Mouse (Mus musculus): Measurements from ENCODE around the gene Trmt13.
"Not testable (repeated sequence)": the region's sequence is repeated elsewhere in the genome, so short reads cannot be mapped to it uniquely, and the experiment has no call there.

The Trmt13 gene

GRCm38 (mm10) chr3:116632971-116633370 lies 18.6 kb upstream of the Trmt13 start:
- no peak for DNase-seq

GRCm38 (mm10) chr3:116631459-116631858 lies 17.1 kb upstream of the Trmt13 start:
- DNase-seq: no peak

- no peak for DNase-seq
Measured at GRCm38 (mm10) chr3:116622641-116623040, 8.3 kb upstream of the Trmt13 start.

DNA sequence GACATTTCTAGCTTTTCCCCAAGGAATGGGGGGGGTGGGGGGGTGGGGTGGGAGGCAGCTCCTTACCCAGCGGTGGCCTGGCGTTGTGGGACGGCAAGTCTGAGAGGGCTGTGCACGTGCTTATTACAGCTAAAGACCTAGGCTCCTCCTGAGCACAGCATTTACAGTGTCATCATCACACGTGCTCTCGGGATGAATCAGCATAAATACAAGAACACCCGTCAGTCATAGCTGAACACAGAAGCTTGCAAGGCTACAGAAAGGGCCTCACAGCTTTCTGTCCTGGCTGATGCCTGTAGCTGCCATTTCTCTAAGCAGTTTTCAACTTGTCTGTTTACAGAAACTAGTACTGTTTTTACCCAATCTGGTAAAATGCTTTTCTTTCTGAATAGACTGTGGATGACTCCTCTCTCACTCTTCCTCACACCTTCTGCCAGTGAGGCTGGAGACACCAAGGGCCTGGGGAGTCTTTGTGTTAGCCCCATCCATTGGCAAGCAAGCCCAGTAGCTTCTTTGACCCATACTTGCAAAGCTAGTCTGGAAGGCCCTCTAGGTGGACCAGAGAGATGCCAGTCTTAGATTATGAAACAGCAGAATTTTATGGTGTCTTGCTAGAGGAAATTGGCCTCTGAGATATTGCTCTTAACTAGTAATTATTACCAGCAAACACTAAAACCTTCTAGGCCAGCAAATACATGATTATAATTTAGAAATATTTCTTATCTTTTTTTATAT lies 6.4 kb upstream of the Trmt13 start:
- peak; percentile 23 for DNase-seq

DNA sequence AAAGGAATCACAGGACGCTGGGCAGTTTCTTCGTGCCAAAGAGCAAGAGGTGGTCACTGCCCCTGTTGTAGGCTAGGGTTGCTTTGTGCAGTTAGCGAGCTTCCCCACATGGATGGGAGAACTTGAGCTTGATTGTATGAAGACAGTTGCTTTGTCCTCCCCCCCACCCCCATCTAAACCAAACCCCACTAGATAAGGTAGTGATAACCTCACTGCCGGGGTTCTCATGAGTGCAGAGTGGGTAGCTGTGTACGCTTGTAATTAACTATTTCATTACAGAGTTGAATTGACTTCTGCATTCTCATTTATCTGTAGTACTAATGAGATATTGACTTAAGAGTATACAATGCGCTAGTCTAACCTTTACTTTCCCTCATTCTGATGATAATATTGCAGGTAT lies 4.5 kb upstream of the Trmt13 start:
- no peak for DNase-seq

DNA sequence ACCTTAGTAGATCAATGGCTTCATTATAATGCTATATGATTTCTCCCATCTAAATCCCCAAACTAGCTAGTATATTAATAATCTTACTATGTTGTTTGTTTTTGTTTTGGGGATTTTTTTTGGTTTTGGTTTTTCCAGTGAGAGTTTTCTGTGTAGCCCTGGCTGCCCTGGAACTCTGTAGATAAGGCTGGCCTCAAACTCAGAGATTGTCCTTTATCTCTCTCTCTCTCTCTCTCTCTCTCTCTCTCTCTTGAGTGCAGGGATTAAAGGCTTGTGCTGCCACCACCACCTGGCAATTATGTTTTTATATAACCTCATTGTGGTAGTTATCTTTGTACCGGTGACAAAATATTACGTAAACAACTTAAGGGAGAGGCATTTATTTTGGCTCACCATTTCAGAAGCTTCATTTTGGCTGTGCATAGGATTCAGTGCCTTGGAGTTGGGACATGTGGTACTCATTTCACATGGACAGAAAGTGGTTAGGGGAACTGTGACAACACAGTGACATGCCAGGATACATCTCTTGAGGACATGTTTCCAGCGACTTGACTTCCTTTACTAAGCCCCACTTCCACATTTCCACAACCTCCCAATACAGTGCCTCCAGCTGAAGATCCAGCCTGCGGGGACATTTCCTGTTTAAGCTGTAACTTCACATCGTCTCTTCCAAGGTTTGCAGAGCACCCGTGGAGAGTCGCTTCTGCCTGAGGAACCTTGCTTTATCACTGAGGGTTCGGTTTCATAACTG lies 1.1 kb upstream of the Trmt13 start:
- no peak for DNase-seq

GRCm38 (mm10) chr3:116604570-116604969 lies 9.8 kb downstream of the Trmt13 start:
- DNase-seq: no peak

GRCm38 (mm10) chr3:116601781-116602180 lies 12.6 kb downstream of the Trmt13 start:
- no peak for DNase-seq

GRCm38 (mm10) chr3:116601005-116601404 lies 13.4 kb downstream of the Trmt13 start:
- no peak for DNase-seq

DNA sequence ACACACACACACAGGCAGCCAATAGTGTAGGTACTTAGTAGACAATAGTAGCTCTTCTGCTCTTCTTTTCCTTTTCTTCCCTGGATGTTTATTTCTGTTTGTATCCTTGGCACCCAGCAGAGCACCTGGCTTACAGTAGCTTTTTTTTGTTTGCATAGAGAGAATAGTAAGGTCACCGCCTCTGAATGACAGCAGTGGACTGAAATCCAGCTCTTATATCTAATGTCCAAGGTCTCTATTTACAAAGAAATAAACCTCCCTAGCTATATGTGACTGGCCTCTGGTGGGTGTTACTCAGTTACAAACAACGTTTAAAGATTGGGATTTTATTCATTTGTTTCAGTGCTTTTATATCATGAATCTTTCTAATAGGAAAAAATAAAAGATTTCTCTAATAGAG lies 14.7 kb downstream of the Trmt13 start:
- DNase-seq: no peak

DNA sequence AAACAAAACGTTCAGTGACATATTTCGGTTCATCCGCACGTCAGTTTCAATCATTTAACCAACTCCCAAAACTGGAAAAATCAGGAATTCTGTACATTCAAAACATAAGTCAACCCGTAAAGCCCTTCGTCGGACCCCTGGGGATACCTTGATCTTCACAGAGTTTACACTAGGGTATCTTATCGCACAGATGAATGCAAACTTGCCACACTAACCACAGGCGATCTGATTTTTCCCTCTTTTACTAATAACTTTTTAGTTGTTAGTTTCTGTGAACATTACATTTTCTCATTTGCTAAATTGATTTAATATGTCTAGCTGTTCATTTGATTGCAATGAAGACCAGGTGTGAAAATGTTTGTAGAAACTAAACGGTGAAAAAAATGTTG lies 18.8 kb downstream of the Trmt13 start:
- DNase-seq: no peak

DNA sequence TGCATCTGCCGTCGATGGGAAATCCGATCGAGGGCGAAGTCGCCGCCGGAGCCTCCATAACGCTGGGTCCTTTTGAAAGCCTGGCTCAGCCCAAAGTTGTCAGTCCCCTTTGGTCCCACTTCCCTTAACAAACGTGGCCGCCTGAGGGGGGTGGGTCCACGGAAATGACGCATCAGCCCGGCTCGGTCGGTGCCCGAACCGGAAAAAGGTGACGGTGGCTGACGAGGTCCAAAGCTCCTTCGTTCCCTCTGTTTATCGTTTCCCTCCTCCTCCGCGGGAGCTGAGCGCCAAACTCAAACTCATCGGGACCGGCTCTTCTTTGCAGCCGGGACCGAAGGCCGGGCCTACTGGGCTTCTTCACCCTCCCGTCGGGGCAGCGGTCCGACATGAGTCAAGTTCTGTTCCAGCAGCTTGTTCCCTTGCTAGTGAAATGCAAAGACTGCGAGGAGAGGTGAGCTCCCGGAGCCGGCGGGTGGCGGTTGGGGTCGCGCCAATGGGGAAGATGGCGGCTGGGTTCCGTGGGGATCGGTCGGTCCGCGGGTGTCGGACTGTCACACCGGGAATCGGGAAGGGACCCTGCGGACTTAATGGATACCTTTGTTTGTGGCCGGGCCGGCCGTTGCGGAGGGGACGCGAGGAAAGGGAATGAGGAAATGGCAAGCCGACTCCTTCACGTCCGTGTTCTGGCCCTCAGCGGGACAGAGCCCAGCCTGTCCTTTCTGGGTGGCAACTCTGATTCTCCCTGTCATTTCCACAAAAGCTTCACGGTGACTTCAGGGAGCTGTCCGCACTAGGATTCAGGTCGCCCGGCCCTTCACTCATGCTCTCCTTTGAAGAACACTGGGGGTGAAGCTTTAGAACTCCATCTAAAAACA lies 19.4 kb downstream of the Trmt13 start, which contains the start of gene Sass6:
TSS of gene Sass6 (plus strand) at position 255 of the 875 bp plus-strand sequence.
- peak; percentile 95 for DNase-seq

GRCm38 (mm10) chr3:116594076-116594727 lies 20.2 kb downstream of the Trmt13 start:
- peak; percentile 25 for DNase-seq

- DNase-seq: peak; percentile 30
Measured at GRCm38 (mm10) chr3:116582201-116582600, 32.2 kb downstream of the Trmt13 start.

- DNase-seq: no peak
Measured at GRCm38 (mm10) chr3:116577286-116577685, 37.1 kb downstream of the Trmt13 start.

DNA sequence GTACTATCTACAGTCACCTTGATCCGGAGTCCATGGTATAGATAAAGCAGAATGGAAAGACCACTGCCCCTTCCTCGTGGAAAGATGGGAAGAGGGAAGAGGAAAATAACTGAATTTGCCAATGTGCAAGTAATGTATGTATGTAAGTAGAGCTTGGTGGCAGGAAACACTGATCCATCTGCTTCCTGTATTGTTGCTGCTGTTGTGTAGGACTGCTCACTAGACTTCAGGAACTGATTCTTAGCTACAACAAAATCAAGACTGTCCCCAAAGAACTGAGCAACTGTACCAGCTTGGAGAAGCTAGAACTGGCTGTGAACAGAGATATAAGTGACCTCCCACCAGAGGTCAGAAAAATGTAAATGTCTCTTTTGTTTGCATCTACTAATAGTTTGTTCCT lies 43.8 kb downstream of the Trmt13 start:
- DNase-seq: no peak

DNA sequence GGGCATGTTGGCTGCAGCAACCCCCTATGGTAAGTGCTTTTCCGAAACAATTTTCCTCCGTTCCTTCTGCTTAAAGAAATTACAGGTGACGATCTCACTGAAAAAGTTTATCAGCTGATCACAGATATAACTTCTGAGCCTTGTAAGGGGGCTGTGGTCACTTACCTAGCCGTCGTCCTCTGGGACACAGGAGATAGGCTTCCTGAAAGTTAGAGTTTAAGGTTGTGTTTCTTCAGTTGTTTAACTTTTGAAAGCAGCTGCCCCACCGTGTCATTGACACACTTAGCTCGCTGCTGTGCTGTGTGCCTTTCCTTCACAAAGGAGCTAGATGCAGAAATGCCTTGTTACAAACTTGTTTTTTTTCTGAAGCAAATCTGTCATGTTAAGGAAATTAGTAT lies 51.3 kb downstream of the Trmt13 start:
- no peak for DNase-seq

GRCm38 (mm10) chr3:116562408-116563094 lies 51.8 kb downstream of the Trmt13 start, which contains the start of gene Lrrc39:
Lrrc39 (plus strand) TSS chr3:116562973.
- no peak for DNase-seq

DNA sequence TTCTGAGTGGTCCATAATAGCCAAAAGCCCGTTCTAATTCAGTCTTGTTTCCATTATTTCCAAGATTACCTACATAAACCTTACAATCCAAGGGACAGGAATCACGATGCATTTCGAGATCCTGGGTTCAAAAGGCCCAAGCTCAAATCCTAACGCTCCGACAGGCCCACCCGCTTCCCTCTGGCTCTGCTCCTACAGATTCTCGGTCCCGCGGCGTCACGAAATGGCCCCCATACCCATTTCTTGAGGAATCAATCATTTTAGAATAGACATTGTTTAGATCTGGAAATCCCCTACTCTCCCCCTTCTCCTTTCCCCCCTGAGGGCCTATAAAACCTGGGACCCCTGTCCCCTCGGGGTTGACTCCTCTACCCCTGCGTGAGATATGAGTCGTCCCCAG lies 53.1 kb downstream of the Trmt13 start:
- DNase-seq: not testable (repeated sequence)

DNA sequence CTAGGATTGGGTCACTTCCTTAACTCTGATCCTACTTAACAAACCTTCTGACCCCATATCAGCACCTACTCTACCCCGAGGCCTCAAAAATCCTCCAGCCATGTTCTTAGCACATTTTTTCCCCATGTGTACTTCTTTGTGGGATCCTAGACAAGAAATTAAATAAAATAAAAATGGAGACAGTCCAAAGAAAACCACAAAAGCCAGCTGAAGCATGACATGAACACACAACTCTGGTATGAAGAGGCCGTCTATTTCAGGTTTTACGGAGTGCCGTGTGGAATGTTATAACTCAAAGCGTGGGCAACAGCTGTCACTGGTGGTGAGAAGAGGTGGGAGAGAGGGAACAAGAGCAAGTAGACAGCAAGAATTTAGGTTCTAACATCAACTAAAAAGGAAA lies 63.0 kb downstream of the Trmt13 start:
- no peak for DNase-seq

GRCm38 (mm10) chr3:116547430-116547829 lies 67.0 kb downstream of the Trmt13 start:
- no peak for DNase-seq

DNA sequence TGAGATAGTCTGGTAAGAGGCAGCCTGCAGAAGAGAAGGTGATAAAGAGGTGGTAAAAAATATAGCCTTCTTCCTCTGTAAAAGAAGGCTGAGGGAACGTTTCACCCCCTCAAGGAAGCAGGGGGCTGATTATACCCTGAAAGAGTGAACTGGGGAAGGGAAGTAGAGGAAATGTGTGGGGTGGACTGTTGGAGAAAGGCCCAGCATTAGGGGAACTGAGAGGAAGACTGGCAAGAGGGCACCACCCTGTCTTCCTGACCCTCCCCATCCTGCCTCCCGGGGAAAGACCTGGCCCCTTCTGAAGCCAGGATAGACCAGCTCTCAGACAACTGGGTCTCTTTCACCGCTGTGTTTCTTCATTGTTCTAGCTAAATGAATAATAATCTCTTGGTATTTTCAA lies 71.9 kb downstream of the Trmt13 start:
- no peak for DNase-seq

Data from layer of hippocampus, adult 9-11 months (tissue).